Mouse (Mus musculus): ENCODE data around the gene Olfr522. TPM values are rescaled to one million over a fixed set of nuclear protein-coding genes. Genes with fewer than 3 reads are reported as not detected.

The Olfr522 gene
- total and polyA plus RNA-seq, 3 experiments, result not detected

- TF ChIP-seq USF1 (IDR thresholded peaks at IDR 0.05; ENCODE audit: low read depth, low read length), result no peak
- no peak for TF ChIP-seq ZKSCAN1 (IDR thresholded peaks at IDR 0.05; ENCODE audit: borderline replicate concordance, low read depth, low read length)
- TF ChIP-seq TBP (conservative IDR thresholded peaks at IDR 0.05; ENCODE audit: low read depth, low read length), result peak; percentile 94
- TF ChIP-seq JUN (IDR thresholded peaks at IDR 0.05; ENCODE audit: insufficient read depth, low read depth, low read length), result no peak
- peak; percentile 48; the same call in 1 of the 2 replicates for TF ChIP-seq HCFC1 (IDR thresholded peaks at IDR 0.05; ENCODE audit: low read depth, low read length)
- peak; percentile 51; the same call in 1 of the 2 replicates for TF ChIP-seq TCF12 (IDR thresholded peaks at IDR 0.05; ENCODE audit: low read depth, low read length)
- no peak for TF ChIP-seq SMC3 (IDR thresholded peaks at IDR 0.05; ENCODE audit: low read depth, low read length)
- peak; percentile 43; the same call in 1 of the 2 replicates for TF ChIP-seq SIN3A (IDR thresholded peaks at IDR 0.05; ENCODE audit: low read length)
- TF ChIP-seq EP300 (IDR thresholded peaks at IDR 0.05; ENCODE audit: low read length), result no peak
Observed at GRCm38 (mm10) chr7:140125278-140126021, 39.1 kb downstream of the Olfr522 start (continued).

- Histone ChIP-seq H3K9me3 (replicated peaks; ENCODE audit: low read length) (no peaks in the 10 kb centered on the region), H3K4me3 (replicated peaks in 1 of 3; ENCODE audit: low read depth in 2 of 3, low read length in 2 of 3, poor library complexity in 1 of 3) (no peak overlapping the region), H3K79me2 (replicated peaks; ENCODE audit: control insufficient read depth, extremely low read depth, insufficient read depth, poor library complexity, severe bottlenecking) (peaks cover 3% of the 10 kb centered on the region), H3K9ac (ENCODE audit: insufficient read depth, low read depth) (peak overlapping the region; percentile 46), H3K27me3 (replicated peaks) (no peaks in the 10 kb centered on the region), H3K36me3 (replicated peaks in 1 of 2; ENCODE audit: control insufficient read depth in 1 of 2, insufficient read depth in 1 of 2, low read length in 1 of 2) (peaks cover 4 to 13% of the 10 kb centered on the region in 2 experiments), H3K27ac (ENCODE audit: insufficient read depth, low read depth) (peak overlapping the region; percentile 93), H3K4me1 (ENCODE audit: control insufficient read depth in 1 of 2, insufficient read depth in 2 of 2) (peaks cover 22 to 81% of the 10 kb centered on the region in 2 experiments), H3K4me2 (ENCODE audit: insufficient read depth, low read depth, poor library complexity, severe bottlenecking) (peak overlapping the region; percentile 72)
- in situ Hi-C loops (cut with MboI; ENCODE audit: low pct_ligation_motif_present, low pct_unique_long_range_greater_than_20kb, low sequenced_read_pairs) (no loop called here), dilution Hi-C loops (cut with MboI; ENCODE audit: extremely low pct_ligation_motif_present, extremely low pct_unique_long_range_greater_than_20kb, low sequenced_read_pairs) (no loop called here)
- TF ChIP-seq MAX (IDR thresholded peaks at IDR 0.05; ENCODE audit: low read length) (no peak; the same call in 1 of the 2 replicates), NELFE (IDR thresholded peaks at IDR 0.05; ENCODE audit: low read depth, low read length) (no peak), ZKSCAN1 (IDR thresholded peaks at IDR 0.05; ENCODE audit: borderline replicate concordance, low read depth, low read length) (no peak), IRF4 (IDR thresholded peaks at IDR 0.05; ENCODE audit: low read depth, low read length) (no peak; the same call in 1 of the 2 replicates), HCFC1 (IDR thresholded peaks at IDR 0.05; ENCODE audit: low read depth, low read length) (no peak), KAT2A (IDR thresholded peaks at IDR 0.05; ENCODE audit: insufficient replicate concordance, low read length) (no peak), SMC3 (IDR thresholded peaks at IDR 0.05; ENCODE audit: low read depth, low read length) (no peak), CHD1 (IDR thresholded peaks at IDR 0.05; ENCODE audit: low read depth, low read length) (no peak), MEF2A (IDR thresholded peaks at IDR 0.05; ENCODE audit: borderline replicate concordance, low read depth, low read length) (no peak), JUND (conservative IDR thresholded peaks at IDR 0.05; ENCODE audit: low read depth, low read length) (no peak), ETS1 (conservative IDR thresholded peaks at IDR 0.05; ENCODE audit: low read depth, low read length) (no peak; the same call in 1 of the 2 replicates), ZMIZ1 (IDR thresholded peaks at IDR 0.05; ENCODE audit: low read depth, low read length) (no peak), CHD2 (IDR thresholded peaks at IDR 0.05; ENCODE audit: low read length) (no peak), MXI1 (IDR thresholded peaks at IDR 0.05; ENCODE audit: low read depth, low read length) (peak; percentile 76; the same call in 1 of the 2 replicates), MAFK (IDR thresholded peaks at IDR 0.05; ENCODE audit: insufficient replicate concordance, low read length) (no peak), EP300 (IDR thresholded peaks at IDR 0.05; ENCODE audit: low read length) (peak; percentile 16; the same call in 1 of the 2 replicates), ZC3H11A (IDR thresholded peaks at IDR 0.05; ENCODE audit: low read depth, low read length) (no peak), POLR2AphosphoS2 (IDR thresholded peaks at IDR 0.05; ENCODE audit: low read depth, low read length) (no peak), ZNF384 (IDR thresholded peaks at IDR 0.05; ENCODE audit: low read depth, low read length) (no peak), JUN (IDR thresholded peaks at IDR 0.05; ENCODE audit: insufficient read depth, low read depth, low read length) (no peak), MYC (IDR thresholded peaks at IDR 0.05; ENCODE audit: low read depth, low read length) (no peak), SIN3A (IDR thresholded peaks at IDR 0.05; ENCODE audit: low read length) (peak; percentile 78)
- DNase-seq (ENCODE audit: extremely low read depth), result no peak
Observed at GRCm38 (mm10) chr7:140124382-140124781, 40.2 kb downstream of the Olfr522 start.

All from CH12.LX (cell line).